Mouse (Mus musculus) urinary bladder, postnatal 10 days (tissue): Measurements from ENCODE around the gene Dqx1.
A peak's percentile ranks its signal among the peaks of the same experiment; 100 is the strongest.

Experiments used
- DNase-seq: peaks from one replicate; pipeline ENCODE4 v3.0.0; 2022; ENCODE audit warnings: low spot score

Gene Dqx1

DNA sequence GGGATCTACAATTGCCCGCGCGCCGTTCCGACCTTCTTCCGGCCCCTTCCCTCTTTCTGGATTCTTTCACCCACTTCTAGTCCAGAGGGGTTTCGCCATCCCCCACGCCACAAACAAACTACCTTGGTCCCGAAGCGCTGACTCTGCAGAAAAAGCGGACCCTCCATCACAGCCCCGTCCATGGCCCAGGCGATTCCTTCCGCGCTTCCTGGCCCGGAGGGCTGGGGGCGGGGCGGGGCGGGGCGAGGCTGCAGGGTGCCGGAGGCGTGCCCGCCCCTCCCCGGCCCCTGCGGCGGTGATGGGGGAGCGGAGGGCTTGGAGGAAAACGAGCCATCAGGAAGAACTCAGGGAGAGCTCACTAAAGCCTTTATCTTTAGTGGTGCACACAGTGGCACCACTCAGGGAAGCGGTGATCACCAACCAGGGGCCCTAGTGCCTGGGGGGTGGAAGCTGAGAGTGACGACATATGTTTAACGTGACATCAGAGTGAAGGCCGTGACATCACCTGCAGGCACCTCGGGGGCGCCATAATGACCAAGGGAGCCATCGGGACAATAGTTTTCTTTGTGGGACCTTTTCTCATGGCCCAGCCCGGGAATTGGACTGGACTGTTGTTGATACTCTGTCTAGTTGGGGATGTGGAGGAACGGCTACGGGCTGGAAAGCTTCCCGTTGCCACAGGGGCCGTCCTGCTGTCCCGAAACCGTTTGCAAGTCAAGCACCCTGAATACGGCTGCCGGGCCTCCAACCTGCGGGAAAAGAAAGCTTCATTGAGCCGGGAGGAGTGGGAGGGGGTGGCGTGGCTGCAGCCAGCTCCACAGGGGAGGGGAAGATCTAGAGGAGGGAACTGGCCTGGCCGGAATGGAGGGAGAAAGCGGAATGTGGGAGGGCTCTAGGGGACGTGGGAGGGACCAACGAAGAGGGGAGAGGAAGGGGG, 24.1 kb upstream of the Dqx1 start, which contains the start of the genes Dok1 and Loxl3:
Gene Dok1 (minus strand): TSS at position 223 of the 937 bp plus-strand sequence.
Gene Loxl3 (plus strand): TSS at position 925 of the 937 bp plus-strand sequence.
- DNase-seq: no peak

DNA sequence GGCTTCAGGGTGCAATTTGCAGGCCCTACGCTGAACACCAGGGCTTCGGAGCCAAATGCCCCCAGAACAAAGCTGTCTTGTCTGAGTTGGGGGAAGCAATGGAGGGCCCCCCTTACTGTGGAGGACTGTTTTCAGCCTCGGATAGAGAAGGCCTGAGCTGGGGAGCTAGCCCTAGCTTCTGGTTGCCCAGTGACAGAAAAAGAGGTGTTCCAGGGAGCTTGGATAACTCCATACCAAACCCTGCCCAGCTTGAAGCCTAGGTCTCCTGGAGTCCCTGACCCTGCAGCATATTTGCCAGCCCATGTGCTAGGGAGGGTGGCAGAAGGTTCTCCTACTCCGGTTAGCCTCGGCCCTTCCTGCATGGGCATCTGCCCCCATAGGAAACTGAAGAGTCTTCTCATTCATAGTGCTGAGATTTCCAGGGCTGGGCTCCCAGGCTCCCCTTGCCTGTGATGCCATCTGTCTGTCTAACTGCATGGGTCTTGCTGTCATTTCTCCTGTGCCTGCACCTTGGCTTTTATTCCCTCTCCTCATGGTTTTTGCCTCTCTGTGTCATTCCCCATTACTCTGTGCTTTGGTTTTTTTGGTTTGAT, 23.1 kb upstream of the Dqx1 start:
- no peak for DNase-seq

DNA sequence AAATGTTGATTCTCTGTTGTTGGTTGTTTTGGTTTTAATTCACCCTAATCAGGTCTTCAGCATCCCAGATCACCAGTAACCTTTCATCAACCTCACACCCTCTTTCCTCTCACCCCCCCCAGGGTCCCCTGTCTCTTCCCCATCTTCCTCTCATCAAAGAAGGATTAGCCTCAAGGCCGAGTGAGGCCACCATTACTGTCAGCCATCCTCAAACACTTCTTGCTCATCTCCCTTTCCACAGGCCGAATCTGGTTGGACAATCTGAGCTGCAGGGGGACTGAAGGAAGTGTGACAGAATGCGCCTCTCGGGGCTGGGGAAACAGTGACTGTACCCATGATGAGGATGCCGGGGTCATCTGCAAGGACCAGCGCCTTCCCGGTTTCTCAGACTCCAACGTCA, 20.5 kb upstream of the Dqx1 start:
- no peak for DNase-seq

DNA sequence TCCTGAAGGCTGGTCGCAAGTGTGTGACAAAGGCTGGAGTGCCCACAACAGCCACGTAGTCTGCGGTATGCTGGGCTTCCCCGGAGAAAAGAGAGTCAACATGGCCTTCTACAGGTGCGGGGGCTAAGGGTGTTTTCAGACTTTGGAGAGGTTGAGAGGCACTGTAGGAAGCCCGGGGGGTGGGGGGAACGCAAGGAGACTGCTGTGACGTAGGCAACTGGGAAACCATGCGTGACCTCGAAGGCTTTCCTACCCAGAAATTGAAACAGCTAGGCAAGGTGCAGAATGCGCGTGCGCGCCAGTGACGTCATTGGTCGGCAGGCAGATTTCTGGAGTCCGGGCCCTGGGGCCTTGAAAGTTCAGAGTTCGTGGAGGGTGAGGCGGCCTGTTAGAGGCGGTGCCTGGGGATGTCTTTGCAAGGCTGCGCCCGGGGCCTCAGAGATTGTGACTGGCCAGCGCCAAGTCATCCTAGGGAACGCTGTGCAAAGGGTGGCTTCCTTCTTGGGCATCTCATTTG, 19.1 kb upstream of the Dqx1 start:
- peak; percentile 47 for DNase-seq

DNA sequence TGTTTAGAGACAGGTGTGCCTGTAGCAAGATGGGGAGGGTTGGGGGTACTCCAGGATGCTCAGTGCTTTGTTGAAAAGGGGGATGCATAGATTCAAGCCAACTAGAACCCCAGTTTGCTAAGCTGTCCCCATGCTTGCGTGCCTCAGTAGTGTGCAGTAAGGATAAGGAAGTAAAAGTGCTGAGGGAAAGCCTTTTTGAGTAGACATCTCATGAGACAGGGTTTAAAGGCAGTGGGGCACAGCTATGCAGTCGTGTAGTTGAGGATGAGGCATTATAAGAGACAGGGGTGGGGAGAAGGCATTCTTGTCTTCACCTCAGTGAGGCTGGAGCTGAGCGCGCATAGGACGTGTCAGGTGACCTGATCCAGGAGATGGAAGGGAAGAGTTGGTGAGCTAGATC, 17.0 kb upstream of the Dqx1 start:
- DNase-seq: no peak

DNA sequence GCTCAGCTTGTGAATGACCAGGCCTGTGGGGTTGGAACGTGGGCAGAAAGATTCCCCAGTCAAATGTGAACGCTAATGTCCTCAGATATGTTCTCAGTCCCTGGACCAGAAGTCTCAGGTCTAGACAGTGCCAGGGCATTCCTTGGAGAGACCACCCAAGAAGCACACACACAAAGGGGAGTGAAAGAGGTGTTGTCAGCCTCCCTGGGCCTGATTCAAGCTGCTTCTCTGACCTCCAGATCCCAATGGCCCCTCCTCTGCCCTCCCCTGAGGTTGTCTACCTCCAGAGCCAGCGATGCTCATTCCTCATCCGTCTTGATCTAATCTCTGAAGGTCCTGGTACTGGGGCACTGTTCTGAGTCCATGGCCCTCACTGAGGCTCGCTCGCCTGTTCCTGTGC, 14.1 kb upstream of the Dqx1 start:
- no peak for DNase-seq

DNA sequence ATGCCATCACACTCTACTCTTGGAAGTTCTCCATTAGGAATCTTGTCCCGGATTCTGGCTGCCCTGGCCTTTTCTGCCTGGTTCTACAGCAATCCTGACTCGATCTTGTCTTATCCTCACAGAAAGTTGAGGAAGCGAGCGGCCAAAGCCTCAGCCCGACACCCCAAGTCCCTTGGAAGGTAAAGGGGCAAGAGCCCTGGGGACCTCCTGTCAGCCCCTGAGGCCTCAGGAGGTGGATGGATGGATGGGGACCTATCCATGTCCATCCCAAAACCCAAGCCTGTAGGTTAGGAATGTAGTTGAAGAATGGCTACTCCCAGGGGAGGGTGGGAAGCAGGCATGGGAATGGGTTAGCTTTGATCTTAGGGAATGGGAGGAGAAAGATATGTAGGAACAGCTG, 13.7 kb upstream of the Dqx1 start:
- no peak for DNase-seq

DNA sequence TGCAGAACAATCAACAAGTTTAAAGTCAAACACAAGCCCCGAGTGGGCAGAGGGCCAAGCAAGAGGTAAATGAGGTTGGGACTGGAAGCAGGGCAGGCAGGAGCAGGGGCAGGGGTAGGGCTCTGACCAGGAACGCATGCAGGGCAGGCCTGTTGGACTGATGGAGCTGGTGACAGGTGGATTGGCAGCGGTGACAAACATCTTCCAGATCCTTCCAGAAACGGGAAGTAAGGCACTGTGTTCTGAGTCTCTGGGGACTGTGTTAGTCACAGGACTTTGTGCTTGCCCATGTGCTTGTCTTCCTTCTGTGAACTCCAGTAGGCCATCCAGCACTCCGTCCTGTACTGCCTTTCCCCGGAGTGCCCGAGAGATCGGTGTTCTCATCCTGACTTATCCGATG, 12.9 kb upstream of the Dqx1 start:
- no peak for DNase-seq

DNA sequence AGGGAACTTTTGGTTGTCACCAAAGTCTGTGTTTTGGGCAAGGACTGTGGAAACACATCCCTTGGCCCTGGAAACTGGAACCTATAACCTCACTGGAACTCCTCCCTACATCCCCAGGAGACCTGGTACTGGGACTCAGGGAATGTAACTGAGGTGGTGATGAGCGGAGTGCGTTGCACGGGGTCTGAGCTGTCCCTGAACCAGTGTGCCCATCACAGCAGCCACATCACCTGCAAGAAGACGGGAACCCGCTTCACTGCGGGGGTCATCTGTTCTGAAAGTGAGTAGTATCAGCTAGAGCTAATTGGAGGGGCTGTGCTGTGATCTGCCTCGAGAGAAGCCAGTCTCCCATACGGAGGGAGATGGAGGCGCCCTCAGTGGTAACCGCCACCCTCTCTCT, 8.3 kb upstream of the Dqx1 start:
- no peak for DNase-seq

DNA sequence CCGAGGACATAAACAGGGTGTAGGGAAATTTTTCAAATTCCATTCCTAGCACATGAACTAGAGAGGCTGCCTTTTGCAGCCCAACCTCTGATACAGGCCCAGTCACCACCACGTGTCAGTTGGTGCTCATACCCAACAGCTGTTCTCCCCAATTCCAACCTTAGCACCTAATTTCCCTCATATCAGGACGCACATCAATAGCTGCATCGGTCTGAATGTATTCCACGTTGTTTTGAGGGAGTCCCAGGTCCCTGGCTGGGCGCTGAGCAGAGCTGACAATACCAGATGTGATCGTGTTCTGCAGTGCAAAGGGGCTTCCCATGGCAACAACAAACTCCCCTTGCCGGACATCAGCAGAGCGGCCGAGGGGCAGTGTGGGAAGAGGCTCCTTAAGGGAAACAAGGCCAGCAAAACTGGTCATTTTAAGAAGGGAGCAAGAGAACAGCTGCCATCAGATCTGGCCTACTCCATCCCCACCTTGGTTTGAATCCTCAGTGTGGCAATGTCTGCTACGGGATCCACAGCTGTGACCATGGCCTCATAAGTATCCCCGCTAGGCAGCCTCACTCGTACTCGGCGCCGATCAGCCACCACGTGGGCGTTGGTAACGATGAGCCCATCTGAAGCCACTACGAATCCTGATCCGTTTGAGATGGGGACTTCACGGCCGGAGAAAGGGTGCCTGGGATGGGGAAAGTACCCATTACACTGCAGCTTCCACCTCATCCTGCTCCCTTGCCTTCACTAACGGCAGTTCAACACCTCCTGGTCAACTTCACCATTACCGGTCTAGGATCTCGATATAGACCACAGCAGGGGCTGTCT, 4.3 kb upstream of the Dqx1 start:
- no peak for DNase-seq

DNA sequence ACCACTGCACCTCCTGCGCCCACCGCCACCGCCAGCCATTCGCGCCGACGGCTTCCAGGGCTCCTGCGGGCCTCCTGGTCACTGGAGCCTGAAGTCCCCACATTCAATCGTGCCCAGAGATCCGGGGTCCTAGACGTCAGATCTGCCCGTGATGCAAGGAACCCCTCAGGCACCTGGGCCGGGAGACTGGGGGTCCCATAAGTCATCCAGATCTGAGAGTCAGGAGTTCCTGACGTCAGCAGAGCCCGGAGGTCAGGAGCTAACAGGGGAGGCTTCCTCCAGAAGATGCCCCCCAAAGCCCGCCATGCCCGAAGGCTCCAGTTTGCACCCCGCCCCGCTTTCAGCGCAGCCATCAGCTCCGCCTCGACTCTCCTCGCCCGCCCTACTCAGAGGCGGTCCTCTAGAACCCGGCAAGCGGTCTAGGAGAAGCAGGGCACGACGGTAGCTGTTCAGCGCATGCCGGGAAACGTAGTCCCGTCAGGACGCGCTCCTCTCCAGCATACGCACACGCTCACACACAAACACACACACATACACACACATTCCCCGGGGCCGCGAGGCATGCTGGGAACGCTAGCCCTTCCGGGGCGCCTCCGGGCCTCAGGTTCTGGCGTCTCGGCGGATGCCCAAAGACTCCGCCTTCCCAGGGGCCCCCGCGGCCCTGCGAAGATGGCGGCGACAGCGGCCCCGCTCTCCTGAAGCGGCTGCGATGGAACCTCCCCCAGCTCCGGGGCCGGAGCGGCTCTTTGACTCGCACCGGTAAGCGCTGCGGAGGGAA, 3.4 kb upstream of the Dqx1 start, which contains the start of gene Aup1:
Gene Aup1 (plus strand): TSS at position 448 of the 778 bp plus-strand sequence.
- DNase-seq: peak; percentile 86

DNA sequence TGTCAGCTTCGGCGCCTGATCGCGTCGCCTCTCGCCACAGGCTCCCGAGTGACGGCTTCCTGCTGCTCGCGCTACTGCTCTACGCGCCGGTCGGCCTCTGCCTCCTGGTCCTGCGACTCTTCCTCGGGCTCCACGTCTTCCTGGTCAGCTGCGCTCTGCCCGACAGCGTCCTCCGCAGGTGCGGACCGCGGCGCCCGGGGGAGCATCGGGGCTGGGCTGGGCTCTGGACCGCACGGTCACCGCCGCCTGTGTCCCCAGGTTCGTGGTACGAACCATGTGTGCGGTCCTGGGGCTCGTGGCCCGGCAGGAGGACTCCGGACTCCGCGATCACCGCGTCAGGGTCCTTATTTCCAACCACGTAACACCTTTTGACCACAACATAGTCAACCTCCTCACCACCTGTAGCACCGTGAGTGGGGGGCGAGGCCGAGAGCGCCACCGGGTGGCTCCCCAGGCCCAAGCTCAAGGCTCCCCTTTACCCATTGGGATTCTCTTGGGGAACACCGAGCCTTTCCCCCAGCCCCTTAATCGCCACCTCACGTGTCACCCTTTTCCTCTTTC, 2.7 kb upstream of the Dqx1 start, which contains the start of gene Htra2:
Gene Htra2 (minus strand): TSS at position 403 of the 561 bp plus-strand sequence.
- no peak for DNase-seq

DNA sequence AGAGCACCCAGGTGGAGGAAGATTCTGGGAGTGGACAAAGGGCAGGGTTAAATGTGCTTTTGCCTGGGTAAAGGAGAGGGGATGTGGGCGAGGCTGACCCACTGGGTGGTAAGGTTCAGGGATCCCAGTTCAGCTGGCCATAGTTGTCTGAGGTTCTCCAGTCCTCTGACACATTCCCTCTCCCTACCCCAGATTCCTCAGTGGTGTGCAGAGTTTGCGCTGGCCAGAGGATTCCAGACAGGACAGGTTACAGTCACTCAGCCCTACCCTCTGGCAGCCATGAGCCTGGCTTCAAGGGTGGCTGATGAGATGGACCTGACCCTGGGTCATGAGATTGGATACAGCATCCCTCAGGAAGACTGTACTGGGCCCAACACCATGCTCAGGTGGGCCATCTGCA, 1.1 kb downstream of the Dqx1 start:
- no peak for DNase-seq

DNA sequence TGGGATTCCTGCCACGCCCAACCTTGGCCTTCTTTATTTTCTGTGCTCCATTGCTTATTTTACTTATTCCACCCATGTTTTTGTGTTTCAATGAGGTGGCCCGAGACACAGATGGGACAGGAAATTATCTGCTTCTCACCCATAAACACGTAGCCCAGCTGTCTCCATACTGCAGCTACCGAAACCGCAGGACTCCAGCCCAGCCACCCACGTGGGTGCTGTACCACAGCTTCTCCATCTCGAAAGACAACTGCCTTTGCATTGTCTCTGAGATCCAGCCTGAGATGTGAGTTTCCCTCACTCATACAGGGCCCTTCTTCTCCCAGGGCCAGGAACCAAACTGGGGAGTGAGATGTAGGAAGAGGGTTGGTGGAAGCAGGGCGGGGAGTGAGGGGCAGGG, 8.4 kb downstream of the Dqx1 start:
- DNase-seq: no peak

DNA sequence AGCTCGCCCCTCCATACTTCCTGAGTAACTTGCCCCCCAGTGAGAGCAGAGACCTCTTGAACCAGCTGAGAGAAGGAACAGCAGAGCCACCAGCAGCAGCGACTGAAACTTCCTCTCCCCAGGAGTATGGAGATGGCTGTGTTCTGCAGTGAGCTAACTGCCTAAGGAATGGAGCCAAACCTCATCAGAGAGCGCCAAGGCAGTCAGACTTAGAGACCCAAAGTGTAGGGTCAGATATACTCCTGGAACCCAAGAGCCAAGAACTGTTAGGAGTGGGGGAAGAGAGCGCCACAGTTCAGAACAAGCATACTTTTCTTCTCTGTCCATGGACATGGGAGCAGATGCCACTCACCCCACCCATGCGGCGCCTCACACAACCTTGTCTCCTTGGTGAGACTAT, 8.8 kb downstream of the Dqx1 start:
- no peak for DNase-seq

DNA sequence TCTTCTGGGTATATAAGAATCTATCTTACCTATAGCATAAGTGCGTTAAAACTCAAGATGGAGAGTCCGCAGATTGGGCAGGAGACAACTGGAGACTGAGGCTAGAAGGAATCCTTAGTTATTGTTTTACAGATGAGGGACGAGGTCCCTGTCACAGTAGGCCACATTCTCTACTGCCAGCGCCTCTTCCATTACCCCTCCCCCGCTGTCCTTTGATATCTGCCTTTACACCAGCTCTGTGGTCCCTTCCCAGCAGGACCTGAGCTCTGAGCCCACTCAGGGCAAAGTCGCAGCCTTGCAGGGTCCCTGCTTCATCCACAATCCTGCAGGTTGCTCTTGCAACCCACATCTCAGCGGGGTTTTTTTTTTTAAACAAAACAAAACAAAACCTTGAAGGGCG, 10.6 kb downstream of the Dqx1 start:
- DNase-seq: no peak

DNA sequence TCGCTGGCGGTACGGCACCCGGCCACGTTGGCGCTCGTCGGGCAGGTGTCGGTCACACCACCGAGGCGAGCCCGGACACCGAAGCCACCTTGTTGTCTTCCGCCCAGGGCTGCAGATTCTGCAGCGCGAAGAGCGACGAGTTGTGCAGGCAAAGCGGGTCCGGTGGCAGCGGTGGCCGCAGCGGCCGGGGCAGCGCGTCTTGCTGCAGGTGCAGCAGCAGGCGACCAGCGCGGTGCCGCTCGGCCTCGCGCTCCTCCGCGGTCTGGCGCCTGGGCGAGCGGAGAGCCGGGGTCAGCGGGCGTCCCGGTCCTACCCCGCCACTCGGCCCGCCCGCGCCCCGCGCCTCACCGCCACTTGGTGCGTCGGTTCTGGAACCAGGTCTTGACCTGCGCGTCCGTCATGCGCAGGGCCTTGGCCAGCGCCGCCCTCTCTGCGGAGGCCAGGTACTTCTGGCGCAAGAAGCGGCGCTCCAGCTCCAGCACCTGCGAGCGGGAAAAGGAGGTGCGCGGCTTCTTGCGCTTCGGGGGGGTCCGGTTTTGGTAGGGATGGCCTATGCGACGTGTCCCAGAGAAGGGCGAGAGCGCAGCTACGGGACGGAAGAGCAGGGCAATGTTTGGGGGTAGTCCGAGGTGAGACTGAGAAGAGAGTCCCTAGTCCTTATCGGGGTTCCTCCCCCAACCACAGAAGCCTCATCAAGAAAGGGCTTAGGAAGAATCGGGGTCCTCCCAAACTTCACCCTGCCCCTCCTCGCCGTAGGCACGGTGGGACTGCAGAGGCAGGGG, 11.3 kb downstream of the Dqx1 start:
- no peak for DNase-seq

DNA sequence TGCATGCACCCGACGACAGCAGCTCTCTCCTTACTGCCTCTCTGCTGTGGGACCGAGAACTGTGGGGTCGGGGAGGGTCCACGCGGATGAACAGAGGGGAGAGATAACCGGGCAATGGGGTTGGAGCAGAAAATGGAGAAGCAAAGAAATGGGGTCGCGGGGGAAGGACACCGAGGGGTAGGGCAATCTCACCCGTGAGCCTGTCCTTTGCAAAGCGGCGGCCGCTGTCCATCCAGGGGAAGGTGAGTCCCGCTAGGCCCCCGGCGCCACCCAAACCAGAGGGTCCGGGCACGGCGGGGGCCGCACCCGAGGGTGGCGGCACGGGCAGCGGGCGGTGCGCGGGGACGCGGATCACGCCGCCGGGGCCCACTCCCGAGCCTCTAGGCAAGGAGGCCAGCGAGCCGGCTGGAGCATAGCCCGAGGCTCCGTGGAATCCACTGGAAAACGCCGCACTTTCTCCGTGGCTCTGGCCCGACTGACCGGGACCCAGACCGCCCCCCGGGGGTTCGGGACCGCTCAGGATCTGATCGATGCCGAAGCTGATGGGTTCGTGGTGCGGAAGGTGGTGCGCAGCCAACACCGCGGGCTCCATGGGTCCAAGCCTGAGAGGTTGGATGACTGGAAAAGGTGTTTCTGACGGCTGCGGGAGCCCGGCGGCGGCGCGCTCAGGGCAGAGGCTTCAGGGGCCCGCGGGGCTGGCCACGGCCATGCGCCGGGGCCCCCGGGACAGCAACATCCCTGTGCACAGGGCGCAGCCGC, 12.0 kb downstream of the Dqx1 start:
- no peak for DNase-seq

DNA sequence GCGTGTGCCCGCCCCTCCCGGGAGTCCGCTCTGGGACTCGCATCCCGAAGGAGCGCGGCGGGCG, 12.4 kb downstream of the Dqx1 start, which contains the start of gene Tlx2:
Gene Tlx2 (minus strand): TSS at position 47 of the 64 bp plus-strand sequence.
- DNase-seq: no peak
